Mouse (Mus musculus): ENCODE data around the gene Kifc5b.

- TF ChIP-seq POLR2A (IDR thresholded peaks at IDR 0.05; ENCODE audit: low read depth, low read length) (no peak), CTCF (conservative IDR thresholded peaks at IDR 0.05; ENCODE audit: insufficient read depth, insufficient read length, low read depth, low read length) (no peak)
Measured at GRCm38 (mm10) chr17:26883585-26883984, 33.3 kb upstream of the Kifc5b start.
